Mouse (Mus musculus): Measurements from ENCODE around the gene Znrd1. TPM values are rescaled to one million over a fixed set of nuclear protein-coding genes. Genes with fewer than 3 reads are reported as not detected.
A peak's percentile ranks its signal among the peaks of the same experiment; 100 is the strongest.

Gene Znrd1
- 97.6 and 130 TPM in 2 replicates for polyA plus RNA-seq (2014; fragmentation: Nextera tagmentation; extraction: Ambion mirVana)

- H3K9ac ChIP-seq (ENCODE audit: low read depth, low read length) = peak within 1 kb of the TSS; percentile 55
- H3K4me3 ChIP-seq (ENCODE audit: low read length) = peak within 1 kb of the TSS; percentile 51
- no peaks in the 10 kb centered on the region for H3K9me3 ChIP-seq (ENCODE audit: control insufficient read depth, low read length)
- H3K36me3 ChIP-seq (ENCODE audit: control insufficient read depth, insufficient read depth, low read length) = peaks cover 20% of the 10 kb centered on the region
- H3K4me2 ChIP-seq (replicated peaks; ENCODE audit: low read depth, low read length) = peak within 1 kb of the TSS; percentile 65
- no peaks in the 10 kb centered on the region for H3K27me3 ChIP-seq (ENCODE audit: control insufficient read depth, insufficient read depth, low read length)
- WGBS = under 1% methylated on average over 46 of the region's 46 CpGs
- H3K4me1 ChIP-seq (ENCODE audit: control insufficient read depth, insufficient read depth, low read length) = 0 out of 2 replicates have a peak, but pooled peaks cover 5% of the 10 kb centered on the region
- H3K27ac ChIP-seq (ENCODE audit: low read depth, low read length) = peak within 1 kb of the TSS; percentile 64; the same call in 1 of the 2 replicates
- peak; percentile 97 for ATAC-seq (ENCODE audit: low FRiP score, low TSS enrichment)
These were observed at the start of gene Znrd1, which contains the start of gene Znrd1as for GRCm38 (mm10) chr17:36957999-36958743. Znrd1 (minus strand) TSS chr17:36958559. Znrd1as (plus strand) TSS chr17:36958592.

- Histone ChIP-seq H3K4me3 (ENCODE audit: low read length) (peak overlapping the region; percentile 70), H3K36me3 (ENCODE audit: control insufficient read depth, insufficient read depth, low read length) (peaks cover 8% of the 10 kb centered on the region; the same call in 1 of the 2 replicates), H3K9ac (ENCODE audit: low read depth, low read length) (peak overlapping the region; percentile 87), H3K9me3 (ENCODE audit: control insufficient read depth, low read length) (no peaks in the 10 kb centered on the region), H3K27ac (ENCODE audit: low read depth, low read length) (peak overlapping the region; percentile 83; the same call in 1 of the 2 replicates), H3K27me3 (ENCODE audit: control insufficient read depth, insufficient read depth, low read length) (no peaks in the 10 kb centered on the region), H3K4me1 (ENCODE audit: control insufficient read depth, insufficient read depth, low read length) (no peaks in the 10 kb centered on the region; the same call in 1 of the 2 replicates), H3K4me2 (replicated peaks; ENCODE audit: low read depth, low read length) (peak overlapping the region; percentile 79)
- WGBS = 51% methylated on average over 4 of the region's 4 CpGs
- ATAC-seq (ENCODE audit: low FRiP score, low TSS enrichment) = no peak
These were observed 45.0 kb upstream of the Znrd1 start for GRCm38 (mm10) chr17:37003366-37003765.

- Histone ChIP-seq H3K9me3 (ENCODE audit: control insufficient read depth, low read length) (no peaks in the 10 kb centered on the region), H3K9ac (ENCODE audit: low read depth, low read length) (peak overlapping the region; percentile 87), H3K4me1 (ENCODE audit: control insufficient read depth, insufficient read depth, low read length) (no peaks in the 10 kb centered on the region; the same call in 1 of the 2 replicates), H3K27ac (ENCODE audit: low read depth, low read length) (peak overlapping the region; percentile 83), H3K4me2 (replicated peaks; ENCODE audit: low read depth, low read length) (peak overlapping the region; percentile 79), H3K4me3 (ENCODE audit: low read length) (peak overlapping the region; percentile 70), H3K27me3 (ENCODE audit: control insufficient read depth, insufficient read depth, low read length) (no peaks in the 10 kb centered on the region), H3K36me3 (ENCODE audit: control insufficient read depth, insufficient read depth, low read length) (peaks cover 5% of the 10 kb centered on the region; the same call in 1 of the 2 replicates)
- under 1% methylated on average over 49 of the region's 49 CpGs for WGBS
- ATAC-seq (ENCODE audit: low FRiP score, low TSS enrichment) = peak; percentile 90
These were observed 44.3 kb upstream of the Znrd1 start for GRCm38 (mm10) chr17:37002364-37003330.

GRCm38 (mm10) chr17:37000863-37001262, 42.5 kb upstream of the Znrd1 start, which contains the start of gene Zfp57:
Zfp57 (plus strand) TSS chr17:37001163.
- Histone ChIP-seq H3K4me2 (replicated peaks; ENCODE audit: low read depth, low read length) (no peak within 1 kb of the TSS), H3K27me3 (ENCODE audit: control insufficient read depth, insufficient read depth, low read length) (no peaks in the 10 kb centered on the region), H3K9me3 (ENCODE audit: control insufficient read depth, low read length) (no peaks in the 10 kb centered on the region), H3K9ac (ENCODE audit: low read depth, low read length) (no peak within 1 kb of the TSS), H3K27ac (ENCODE audit: low read depth, low read length) (no peak within 1 kb of the TSS), H3K4me3 (ENCODE audit: low read length) (peak within 1 kb of the TSS; percentile 70), H3K36me3 (ENCODE audit: control insufficient read depth, insufficient read depth, low read length) (no peaks in the 10 kb centered on the region), H3K4me1 (ENCODE audit: control insufficient read depth, insufficient read depth, low read length) (peaks cover 4% of the 10 kb centered on the region)
- no peak for ATAC-seq (ENCODE audit: low FRiP score, low TSS enrichment)
- WGBS = 83% methylated on average over 7 of the region's 7 CpGs

- H3K36me3 ChIP-seq (ENCODE audit: control insufficient read depth, insufficient read depth, low read length) = no peaks in the 10 kb centered on the region
- 78% methylated on average over 2 of the region's 2 CpGs for WGBS
- ATAC-seq (ENCODE audit: low FRiP score, low TSS enrichment) = no peak
These were observed 40.1 kb upstream of the Znrd1 start for GRCm38 (mm10) chr17:36998477-36998876.

GRCm38 (mm10) chr17:36997033-36997735, 38.8 kb upstream of the Znrd1 start:
- WGBS = 24% methylated on average over 7 of the region's 7 CpGs
- Histone ChIP-seq H3K4me1 (ENCODE audit: control insufficient read depth, insufficient read depth, low read length) (peaks cover 4% of the 10 kb centered on the region; the same call in 1 of the 2 replicates), H3K9me3 (ENCODE audit: control insufficient read depth, low read length) (no peaks in the 10 kb centered on the region), H3K27me3 (ENCODE audit: control insufficient read depth, insufficient read depth, low read length) (no peaks in the 10 kb centered on the region), H3K27ac (ENCODE audit: low read depth, low read length) (no peak overlapping the region), H3K4me2 (replicated peaks; ENCODE audit: low read depth, low read length) (no peak overlapping the region), H3K4me3 (ENCODE audit: low read length) (no peak overlapping the region), H3K9ac (ENCODE audit: low read depth, low read length) (no peak overlapping the region), H3K36me3 (ENCODE audit: control insufficient read depth, insufficient read depth, low read length) (no peaks in the 10 kb centered on the region)
- ATAC-seq (ENCODE audit: low FRiP score, low TSS enrichment) = peak; percentile 77

More at GRCm38 (mm10) chr17:36998477-36998876, 40.1 kb upstream of the Znrd1 start:
- Histone ChIP-seq H3K27me3 (ENCODE audit: control insufficient read depth, insufficient read depth, low read length) (no peaks in the 10 kb centered on the region), H3K4me2 (replicated peaks; ENCODE audit: low read depth, low read length) (no peak overlapping the region), H3K4me1 (ENCODE audit: control insufficient read depth, insufficient read depth, low read length) (peaks cover 4% of the 10 kb centered on the region), H3K27ac (ENCODE audit: low read depth, low read length) (no peak overlapping the region), H3K9me3 (ENCODE audit: control insufficient read depth, low read length) (no peaks in the 10 kb centered on the region), H3K4me3 (ENCODE audit: low read length) (no peak overlapping the region), H3K9ac (ENCODE audit: low read depth, low read length) (no peak overlapping the region)

GRCm38 (mm10) chr17:36995448-36995847, 37.1 kb upstream of the Znrd1 start:
- WGBS = 78% methylated on average over 3 of the region's 3 CpGs
- Histone ChIP-seq H3K9me3 (ENCODE audit: control insufficient read depth, low read length) (no peaks in the 10 kb centered on the region), H3K4me1 (ENCODE audit: control insufficient read depth, insufficient read depth, low read length) (peaks cover 4% of the 10 kb centered on the region; the same call in 1 of the 2 replicates), H3K27me3 (ENCODE audit: control insufficient read depth, insufficient read depth, low read length) (no peaks in the 10 kb centered on the region), H3K4me2 (replicated peaks; ENCODE audit: low read depth, low read length) (no peak overlapping the region), H3K9ac (ENCODE audit: low read depth, low read length) (no peak overlapping the region), H3K36me3 (ENCODE audit: control insufficient read depth, insufficient read depth, low read length) (no peaks in the 10 kb centered on the region), H3K4me3 (ENCODE audit: low read length) (no peak overlapping the region), H3K27ac (ENCODE audit: low read depth, low read length) (no peak overlapping the region)
- ATAC-seq (ENCODE audit: low FRiP score, low TSS enrichment) = no peak

GRCm38 (mm10) chr17:36994528-36994927, 36.2 kb upstream of the Znrd1 start:
- H3K27ac ChIP-seq (ENCODE audit: low read depth, low read length) = no peak overlapping the region
- no peak overlapping the region for H3K9ac ChIP-seq (ENCODE audit: low read depth, low read length)
- H3K4me3 ChIP-seq (ENCODE audit: low read length) = no peak overlapping the region
- H3K4me1 ChIP-seq (ENCODE audit: control insufficient read depth, insufficient read depth, low read length) = peaks cover 4% of the 10 kb centered on the region; the same call in 1 of the 2 replicates
- 80% methylated on average over 2 of the region's 2 CpGs for WGBS
- no peaks in the 10 kb centered on the region for H3K36me3 ChIP-seq (ENCODE audit: control insufficient read depth, insufficient read depth, low read length)
- no peak overlapping the region for H3K4me2 ChIP-seq (replicated peaks; ENCODE audit: low read depth, low read length)
- no peaks in the 10 kb centered on the region for H3K9me3 ChIP-seq (ENCODE audit: control insufficient read depth, low read length)
- ATAC-seq (ENCODE audit: low FRiP score, low TSS enrichment) = no peak
- peaks cover 2% of the 10 kb centered on the region; the same call in 1 of the 2 replicates for H3K27me3 ChIP-seq (ENCODE audit: control insufficient read depth, insufficient read depth, low read length)
